Mouse (Mus musculus): ENCODE measurements around the gene Chchd6. TPM values are rescaled to one million over a fixed set of nuclear protein-coding genes. Genes with fewer than 3 reads are reported as not detected.

Gene Chchd6
- polyA plus RNA-seq (2014; fragmentation: Illumina TruSeq; extraction: RNeasy Lipid Tissue Mini Kit (QIAGEN cat#74804); ENCODE audit: low read depth, low replicate concordance): 15.1 TPM

DNA sequence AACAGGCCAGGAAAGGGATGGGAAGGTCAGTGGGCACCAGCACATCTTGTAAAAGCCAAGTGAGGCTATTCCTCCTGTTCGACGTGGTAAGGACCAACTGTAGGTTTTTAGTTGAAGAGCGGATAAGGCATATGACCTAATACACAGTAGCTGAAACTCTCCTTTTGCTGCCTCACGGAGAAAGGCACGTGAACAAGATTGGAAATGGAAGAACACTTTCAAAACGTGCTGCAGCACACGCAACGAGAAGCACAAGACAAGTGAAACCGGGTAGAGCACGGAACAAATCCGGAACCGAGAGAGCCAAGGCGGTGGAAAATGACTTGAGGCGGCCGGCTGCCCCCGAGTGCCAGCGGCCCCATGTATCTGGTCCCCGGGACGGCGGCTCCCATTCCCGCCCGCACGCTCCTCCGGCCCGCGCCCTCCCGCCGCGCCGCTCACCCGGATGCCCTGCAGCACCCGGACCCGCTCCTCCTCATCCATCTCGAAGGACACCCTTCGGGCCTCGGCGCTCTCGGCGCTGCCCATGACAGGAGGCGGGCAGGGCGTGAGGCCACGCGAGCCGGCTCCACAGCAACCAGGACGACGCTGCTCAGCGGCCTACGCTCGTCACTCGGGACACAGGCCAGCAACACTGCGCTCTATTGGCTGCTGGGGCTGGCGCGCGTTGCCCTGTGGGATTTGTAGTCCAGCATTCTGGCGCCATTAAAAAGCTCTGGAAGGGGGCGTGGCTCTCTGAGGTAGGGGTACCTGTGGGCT lies at the start of gene Chchd6:
Chchd6 (minus strand) TSS at position 635 of the 759 bp plus-strand sequence.

DNA sequence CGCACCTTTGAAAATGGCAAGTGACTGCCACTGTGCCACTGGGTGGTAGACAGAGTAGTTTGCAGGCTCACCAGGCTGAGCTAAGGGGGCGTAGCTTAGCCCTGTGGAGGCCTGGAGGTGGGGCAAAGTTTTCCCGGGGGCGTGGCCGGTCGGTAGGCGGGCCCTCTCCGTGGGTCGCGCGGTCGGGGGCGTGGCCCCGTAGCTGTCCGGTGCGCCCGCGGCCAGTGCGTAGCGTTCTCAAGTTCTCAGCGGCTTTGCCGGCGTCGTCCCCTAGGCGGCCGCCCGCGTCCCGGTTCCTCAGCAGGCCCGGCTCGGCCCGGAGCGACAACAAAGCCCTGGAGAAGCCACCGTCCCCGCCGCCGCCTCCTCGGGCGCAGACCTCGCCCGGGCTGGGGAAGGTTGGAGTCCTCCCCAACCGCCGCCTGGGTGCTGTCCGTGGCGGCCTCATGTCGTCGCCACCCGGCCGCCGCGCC lies 48.4 kb upstream of the Chchd6 start, which contains the start of gene Txnrd3:
Txnrd3 (plus strand) TSS at position 191 of the 473 bp plus-strand sequence.

DNA sequence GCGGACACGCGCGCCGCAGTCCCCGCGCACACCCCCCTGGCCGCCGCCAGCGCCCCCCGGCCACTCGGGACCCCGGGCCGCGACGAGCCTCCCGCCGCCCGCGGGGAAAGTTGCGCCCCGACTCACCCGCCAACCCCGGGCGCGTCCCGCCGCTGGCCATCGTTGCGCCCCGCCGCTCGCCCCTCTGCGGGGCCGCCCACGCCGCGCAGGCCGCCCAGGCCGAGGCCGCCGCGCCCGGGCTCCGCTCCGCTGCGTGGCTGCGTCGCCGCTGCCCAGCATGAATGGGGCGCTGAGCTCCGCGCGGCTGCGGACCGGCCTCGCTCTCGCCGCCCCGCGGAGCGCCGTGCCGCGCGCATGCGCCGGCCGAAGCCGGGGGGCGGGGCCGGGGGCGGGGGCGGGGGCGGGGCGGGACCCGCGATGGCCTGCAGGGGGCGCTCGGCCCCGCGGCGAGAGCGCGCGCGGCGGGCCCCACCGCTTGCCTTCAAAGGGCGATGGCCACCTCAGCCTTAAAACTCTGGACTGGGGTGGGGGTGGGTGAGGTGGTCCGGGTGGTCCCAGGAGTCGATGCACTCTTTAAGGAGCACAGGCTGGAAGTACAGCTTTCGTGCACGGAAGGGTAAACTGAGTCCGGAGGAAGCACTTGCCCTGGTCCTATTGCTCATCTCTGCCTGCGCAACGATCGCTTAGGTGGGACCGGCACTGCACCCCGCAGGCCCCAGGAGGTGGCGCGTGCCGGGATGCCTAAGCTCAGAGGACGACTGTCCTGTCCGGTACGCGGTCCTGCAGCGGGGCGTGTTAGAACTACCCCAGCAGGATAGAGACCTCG lies 233.0 kb downstream of the Chchd6 start, which contains the start of gene Plxna1:
Plxna1 (minus strand) TSS at position 340 of the 826 bp plus-strand sequence.

Other genes with a start within 250 kb of the Chchd6 start
- 17.8 TPM for gene Plxna1, start 233.0 kb downstream of the Chchd6 start, polyA plus RNA-seq (2014; fragmentation: Illumina TruSeq; extraction: RNeasy Lipid Tissue Mini Kit (QIAGEN cat#74804); ENCODE audit: low read depth, low replicate concordance)
- gene Txnrd3, start 48.3 kb upstream of the Chchd6 start, polyA plus RNA-seq (2014; fragmentation: Illumina TruSeq; extraction: RNeasy Lipid Tissue Mini Kit (QIAGEN cat#74804); ENCODE audit: low read depth, low replicate concordance): 14.1 TPM
- not detected for gene Vmn1r40, start 111.9 kb upstream of the Chchd6 start, polyA plus RNA-seq (2014; fragmentation: Illumina TruSeq; extraction: RNeasy Lipid Tissue Mini Kit (QIAGEN cat#74804); ENCODE audit: low read depth, low replicate concordance)
- not detected for gene Vmn1r41, start 145.1 kb upstream of the Chchd6 start, polyA plus RNA-seq (2014; fragmentation: Illumina TruSeq; extraction: RNeasy Lipid Tissue Mini Kit (QIAGEN cat#74804); ENCODE audit: low read depth, low replicate concordance)